Mouse (Mus musculus) midbrain, postnatal 0 days (tissue): ENCODE measurements around the gene Apoa2. TPM values are rescaled to one million over a fixed set of nuclear protein-coding genes. Genes with fewer than 3 reads are reported as not detected.

Experiments used
- ATAC-seq: fragments of 200-750 bp; cut with Nextera tagmentation; 2 replicates; pipeline ENCODE4 v1.8.0; 2017; ENCODE audit warnings: moderate number of reproducible peaks, mild to moderate bottlenecking, moderate TSS enrichment, moderate library complexity; ENCODE audit not compliant: low FRiP score
- DNase-seq: peaks from one replicate; pipeline ENCODE4 v3.0.0-alpha.2; 2015; ENCODE audit warnings: low spot score
- H3K27ac ChIP-seq: fragments of 300-500 bp; sonication (generic); 2 replicates; pipeline ENCODE4 v1.5.1; 2014; ENCODE audit warnings: low read depth, mild to moderate bottlenecking, low read length, mixed read lengths
- H3K27me3 ChIP-seq: fragments of 300-500 bp; sonication (generic); 2 replicates; pipeline ENCODE4 v1.6.1; 2014; ENCODE audit warnings: low read length, control low read depth, mixed read lengths; ENCODE audit not compliant: insufficient read depth
- H3K36me3 ChIP-seq: fragments of 300-500 bp; sonication (generic); 2 replicates; pipeline ENCODE4 v1.6.1; 2014; ENCODE audit warnings: low read length, control low read depth, mixed read lengths; ENCODE audit not compliant: insufficient read depth
- H3K4me1 ChIP-seq: fragments of 300-500 bp; sonication (generic); 2 replicates; pipeline ENCODE4 v1.6.1; 2014; ENCODE audit warnings: mild to moderate bottlenecking, control low read depth, antibody characterized with exemption, low read length, mixed read lengths; ENCODE audit not compliant: insufficient read depth
- H3K4me2 ChIP-seq: fragments of 300-500 bp; sonication (generic); 2 replicates; pipeline ENCODE4 v1.6.1; 2014; ENCODE audit warnings: low read depth, mild to moderate bottlenecking, low read length, mixed read lengths; ENCODE audit not compliant: poor library complexity, severe bottlenecking
- H3K4me3 ChIP-seq: fragments of 300-500 bp; sonication (generic); 2 replicates; pipeline ENCODE4 v1.5.1; 2014; ENCODE audit warnings: low read depth, mild to moderate bottlenecking, low read length, moderate library complexity
- H3K9ac ChIP-seq: fragments of 300-500 bp; sonication (generic); replicated peaks from 2 replicates; pipeline ENCODE4 v1.6.1; 2014; ENCODE audit warnings: mild to moderate bottlenecking, low read length, moderate library complexity, mixed read lengths; ENCODE audit not compliant: poor library complexity, severe bottlenecking
- H3K9me3 ChIP-seq: fragments of 300-500 bp; sonication (generic); 2 replicates; pipeline ENCODE4 v1.6.1; 2016; ENCODE audit warnings: low read length, control low read depth
- CTCF ChIP-seq: IDR thresholded peaks from 2 replicates; pipeline ENCODE4 v1.5.1; 2016; ENCODE audit warnings: antibody characterized with exemption, mild to moderate bottlenecking
- WGBS: fragments of 180-500 bp; shearing (Covaris S2); extraction: QIAGEN DNeasy Blood & Tissue Kit; methylation state at CpG from one replicate; pipeline ENCODE4 v1.1.7; 2014; 5-methylcytosine and 5-hydroxymethylcytosine counted together
- polyA plus RNA-seq: library from polyadenylated mRNA; unstranded; fragments of >200 nt; fragmentation: Nextera tagmentation; extraction: Ambion mirVana; gene quantifications from 2 replicates; pipeline ENCODE4 v1.2.1, GENCODE M21; 2015
- total RNA-seq: library from RNA; depleted of rRNA; stranded (reverse); fragments of >200 nt; gene quantifications from 2 replicates; pipeline ENCODE4 v1.2.3, GENCODE M21; 2014; rRNA removed

Gene Apoa2
- total RNA-seq = 3.7 TPM in 1 of 2 replicates, not detected in the other
- 5.2 and 7.2 TPM in 2 replicates for polyA plus RNA-seq

- 84% methylated on average over 5 of the region's 5 CpGs for WGBS
- no peak for DNase-seq
- Histone ChIP-seq H3K27ac (no peak within 1 kb of the TSS), H3K4me3 (no peak within 1 kb of the TSS), H3K9me3 (no peaks in the 10 kb centered on the region), H3K27me3 (no peaks in the 10 kb centered on the region), H3K4me2 (no peak within 1 kb of the TSS), H3K36me3 (0 out of 2 replicates have a peak, but pooled peaks cover 4% of the 10 kb centered on the region), H3K4me1 (peaks cover 6% of the 10 kb centered on the region), H3K9ac (no peak within 1 kb of the TSS)
- TF ChIP-seq CTCF = no peak
- no peak for ATAC-seq
These were observed at the start of gene Apoa2 for GRCm38 (mm10) chr1:171224857-171225256. Gene Apoa2 (plus strand): TSS chr1:171225054.

GRCm38 (mm10) chr1:171179487-171180171 is 45.2 kb upstream of the Apoa2 start:
- H3K9me3 ChIP-seq = no peaks in the 10 kb centered on the region
- no peak for ATAC-seq
- H3K9ac ChIP-seq = no peak overlapping the region
- no peaks in the 10 kb centered on the region for H3K27me3 ChIP-seq
- H3K36me3 ChIP-seq = no peaks in the 10 kb centered on the region
- no peaks in the 10 kb centered on the region for H3K4me1 ChIP-seq
- no peak overlapping the region for H3K27ac ChIP-seq
- no peak overlapping the region for H3K4me2 ChIP-seq
- no peak for DNase-seq
- no peak overlapping the region for H3K4me3 ChIP-seq
- 77% methylated on average over 5 of the region's 5 CpGs for WGBS
- TF ChIP-seq CTCF = no peak

- no peak overlapping the region for H3K4me2 ChIP-seq
- no peaks in the 10 kb centered on the region for H3K4me1 ChIP-seq
- no peaks in the 10 kb centered on the region for H3K9me3 ChIP-seq
- no peak for ATAC-seq
- WGBS = 76% methylated on average over 3 of the region's 3 CpGs
- no peak overlapping the region for H3K4me3 ChIP-seq
- no peak for DNase-seq
- H3K27ac ChIP-seq = no peak overlapping the region
- no peak for TF ChIP-seq CTCF
- H3K27me3 ChIP-seq = no peaks in the 10 kb centered on the region
- no peaks in the 10 kb centered on the region for H3K36me3 ChIP-seq
- no peak overlapping the region for H3K9ac ChIP-seq
These were observed 41.8 kb upstream of the Apoa2 start for GRCm38 (mm10) chr1:171183025-171183424.

- H3K27ac ChIP-seq = no peak overlapping the region
- DNase-seq (no peak), ATAC-seq (no peak)
- WGBS = 69% methylated on average over 3 of the region's 3 CpGs
- H3K9ac ChIP-seq = no peak overlapping the region
- no peak overlapping the region for H3K4me3 ChIP-seq
- no peak overlapping the region for H3K4me2 ChIP-seq
- no peaks in the 10 kb centered on the region for H3K36me3 ChIP-seq
- no peaks in the 10 kb centered on the region for H3K9me3 ChIP-seq
- no peak for TF ChIP-seq CTCF
- no peaks in the 10 kb centered on the region for H3K27me3 ChIP-seq
- no peaks in the 10 kb centered on the region for H3K4me1 ChIP-seq
These were observed 41.2 kb upstream of the Apoa2 start for GRCm38 (mm10) chr1:171183620-171184019.

GRCm38 (mm10) chr1:171184314-171184713 is 40.5 kb upstream of the Apoa2 start:
- 90% methylated on average over 7 of the region's 7 CpGs for WGBS
- Histone ChIP-seq H3K36me3 (no peaks in the 10 kb centered on the region), H3K4me2 (no peak overlapping the region), H3K4me3 (no peak overlapping the region), H3K27me3 (no peaks in the 10 kb centered on the region), H3K4me1 (no peaks in the 10 kb centered on the region), H3K9ac (no peak overlapping the region), H3K27ac (no peak overlapping the region), H3K9me3 (no peaks in the 10 kb centered on the region)
- peak; percentile 31; the same call in 1 of the 2 replicates for TF ChIP-seq CTCF
- DNase-seq = no peak
- no peak for ATAC-seq

- Histone ChIP-seq H3K27ac (no peak overlapping the region), H3K9me3 (no peaks in the 10 kb centered on the region), H3K27me3 (no peaks in the 10 kb centered on the region), H3K36me3 (no peaks in the 10 kb centered on the region), H3K9ac (no peak overlapping the region), H3K4me1 (no peaks in the 10 kb centered on the region), H3K4me3 (no peak overlapping the region), H3K4me2 (no peak overlapping the region)
- 74% methylated on average over 8 of the region's 8 CpGs for WGBS
- DNase-seq = no peak
- no peak for TF ChIP-seq CTCF
- ATAC-seq = no peak
These were observed 39.2 kb upstream of the Apoa2 start for GRCm38 (mm10) chr1:171185655-171186054.
